Mouse (Mus musculus) bone marrow, adult 2 months (tissue): ENCODE measurements around the gene Macrod2.

ENCODE experiments used
- CTCF ChIP-seq: fragments of 200-500 bp; IDR thresholded peaks from 2 replicates; pipeline ENCODE4 v1.5.1; 2011; ENCODE audit warnings: low read length, control low read depth; ENCODE audit not compliant: control insufficient read depth, insufficient read depth
- POLR2A ChIP-seq: fragments of 200-500 bp; IDR thresholded peaks from 2 replicates; pipeline ENCODE4 v1.6.1; 2011; ENCODE audit warnings: low read depth, mild to moderate bottlenecking, control low read depth, low read length, borderline replicate concordance; ENCODE audit not compliant: control insufficient read depth

GRCm38 (mm10) chr2:140772825-140773224 is 377.7 kb downstream of the Macrod2 start:
- TF ChIP-seq POLR2A (no peak), CTCF (no peak)
